Mouse (Mus musculus): ENCODE measurements around the gene Fbxl19. TPM values are rescaled to one million over a fixed set of nuclear protein-coding genes. Genes with fewer than 3 reads are reported as not detected.

The Fbxl19 gene
- 0.28 TPM for polyA plus RNA-seq (2014; fragmentation: Illumina TruSeq; extraction: RNeasy Lipid Tissue Mini Kit (QIAGEN cat#74804); ENCODE audit: low read depth, low replicate concordance)

DNA sequence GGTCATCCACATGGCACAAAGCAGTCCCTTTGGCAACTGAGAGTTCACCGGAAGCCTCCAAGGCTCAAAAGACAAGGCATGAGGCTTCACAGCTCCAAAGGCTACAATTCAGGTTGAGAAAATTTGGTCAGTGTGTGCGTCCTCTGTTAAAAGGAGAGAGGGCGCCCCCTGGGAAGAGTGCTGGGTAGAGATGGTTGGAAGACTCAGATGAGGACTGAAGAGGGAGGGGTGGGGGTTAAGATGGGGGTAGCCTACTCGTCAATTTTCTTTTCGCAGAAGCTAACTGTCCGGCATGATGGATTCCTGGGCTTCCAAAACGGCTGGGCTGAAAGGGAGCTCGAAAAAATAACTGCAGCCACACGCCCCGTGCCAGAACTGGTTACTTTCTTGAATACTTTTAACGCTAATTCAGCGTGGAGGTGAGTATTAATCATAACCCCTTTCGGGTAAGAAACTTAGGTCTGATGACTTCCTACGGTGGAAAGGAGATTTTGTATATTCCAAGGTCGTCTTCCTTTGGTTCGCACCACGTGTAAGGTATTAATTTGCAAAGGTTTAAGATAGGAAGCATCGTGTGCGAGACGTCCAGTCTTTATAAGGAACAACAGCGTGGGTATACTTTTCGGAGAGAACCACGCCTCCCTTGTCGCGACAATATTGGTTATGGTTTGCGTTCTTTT is at the start of gene Fbxl19:
Gene Fbxl19 (plus strand): TSS at position 178 of the 680 bp plus-strand sequence.

DNA sequence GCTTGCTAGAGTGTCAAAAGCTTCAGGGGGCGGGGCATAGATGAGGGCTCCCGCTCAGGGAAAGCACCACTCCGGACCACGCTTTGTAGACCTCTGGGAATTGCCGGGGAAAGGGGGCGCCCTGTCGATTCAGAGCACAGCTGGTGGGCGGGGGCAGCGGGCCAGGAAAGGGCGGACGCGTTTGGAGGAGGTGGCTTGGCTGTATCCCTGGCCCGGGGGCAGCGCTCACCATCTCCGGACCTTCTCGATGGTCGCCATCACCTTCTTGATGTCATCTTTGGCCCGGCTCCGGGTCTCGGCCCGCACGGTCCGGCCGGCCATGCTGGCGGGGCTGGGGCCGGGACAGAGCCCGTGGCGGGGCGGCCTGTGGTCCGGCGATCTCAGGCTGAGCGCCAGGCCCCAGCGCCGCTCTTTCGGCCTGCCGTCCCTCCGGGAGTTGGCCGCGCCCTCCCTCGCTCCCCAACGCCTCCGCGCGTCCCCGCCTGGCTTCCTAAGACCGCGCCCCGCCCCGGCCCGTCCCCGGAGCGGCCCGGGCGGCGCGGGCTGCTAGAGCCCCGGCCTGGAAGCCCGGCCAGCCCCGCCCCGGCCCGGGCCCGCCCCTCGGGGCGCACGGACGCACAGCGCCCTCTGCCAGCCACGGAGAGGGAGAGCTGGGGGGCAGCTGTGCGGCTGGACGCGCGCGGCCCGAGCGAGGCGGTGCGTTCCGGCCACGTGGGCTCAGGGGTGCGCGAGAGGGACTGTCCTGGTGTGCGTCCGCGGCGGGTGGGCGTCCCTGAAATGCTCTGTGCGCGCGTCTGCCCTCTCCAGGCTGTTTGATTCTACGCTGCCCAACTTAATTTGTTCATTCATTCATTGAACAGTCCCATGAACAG is 35.9 kb upstream of the Fbxl19 start, which contains the start of gene Bcl7c:
Gene Bcl7c (minus strand): TSS at position 727 of the 872 bp plus-strand sequence.

DNA sequence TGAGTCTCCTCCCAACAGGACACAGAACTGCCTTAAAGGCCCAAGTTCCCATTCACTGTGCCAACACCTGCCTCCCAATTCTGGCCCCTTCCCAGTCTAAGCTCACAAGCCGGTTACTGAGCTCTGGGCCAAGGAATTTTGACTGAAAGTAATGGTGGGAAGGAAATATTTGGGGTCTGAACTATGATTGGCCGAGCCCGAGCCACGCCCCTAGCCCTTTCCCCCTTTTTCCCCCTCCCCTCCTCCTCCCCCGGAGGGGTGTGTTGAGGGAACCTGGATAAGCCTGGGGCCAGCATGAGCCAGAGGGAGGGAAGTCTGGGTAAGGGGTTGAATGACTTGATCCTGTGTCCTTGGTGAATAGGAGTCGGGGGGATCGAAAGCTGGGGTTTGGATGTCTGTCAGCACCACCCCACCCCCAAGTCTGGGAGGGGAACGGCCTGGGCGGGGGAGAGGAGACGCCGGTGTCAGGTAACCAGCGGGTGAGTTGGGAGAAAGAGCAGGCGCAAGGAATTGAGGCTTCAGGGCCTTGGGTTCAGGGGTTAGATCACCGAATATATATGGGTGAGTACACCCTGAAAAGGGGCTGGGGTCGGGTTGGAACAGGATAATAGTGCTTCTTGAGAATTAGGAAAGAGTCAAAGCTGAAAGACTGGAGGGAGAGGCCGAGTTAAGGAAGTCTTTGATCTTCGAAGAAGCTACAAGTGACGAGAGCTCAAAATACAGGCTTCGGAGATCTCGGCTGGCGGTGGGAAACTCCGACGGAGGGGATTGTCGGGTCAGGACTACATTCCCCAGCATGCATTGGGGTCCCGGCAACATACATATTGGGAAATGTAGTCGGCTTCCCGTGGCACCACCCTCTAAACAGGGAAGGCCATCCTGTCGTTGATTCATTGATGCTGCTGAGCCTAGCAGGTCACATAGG is 31.6 kb upstream of the Fbxl19 start, which contains the start of gene Ctf1:
Gene Ctf1 (plus strand): TSS at position 276 of the 925 bp plus-strand sequence.

DNA sequence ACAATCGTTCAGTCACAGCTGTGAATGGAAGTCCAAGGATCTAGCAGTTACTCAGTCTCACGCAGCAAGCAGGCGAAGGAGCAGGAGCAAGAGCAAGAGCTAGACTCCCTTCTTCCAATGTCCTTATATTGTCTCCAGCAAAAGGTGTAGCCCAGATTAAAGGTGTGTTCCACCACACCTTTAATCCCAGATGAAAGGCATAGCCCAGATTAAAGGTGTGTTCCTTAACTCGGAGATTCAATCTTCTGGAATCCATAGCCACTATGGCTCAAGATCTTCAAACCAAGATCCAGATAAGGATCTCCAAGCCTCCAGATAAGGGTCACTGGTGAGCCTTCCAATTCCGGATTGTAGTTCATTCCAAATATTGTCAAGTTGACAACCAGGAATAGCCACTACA is 12.3 kb upstream of the Fbxl19 start, which contains the start of gene Ctf2:
Gene Ctf2 (minus strand): TSS at position 101 of the 400 bp plus-strand sequence.

DNA sequence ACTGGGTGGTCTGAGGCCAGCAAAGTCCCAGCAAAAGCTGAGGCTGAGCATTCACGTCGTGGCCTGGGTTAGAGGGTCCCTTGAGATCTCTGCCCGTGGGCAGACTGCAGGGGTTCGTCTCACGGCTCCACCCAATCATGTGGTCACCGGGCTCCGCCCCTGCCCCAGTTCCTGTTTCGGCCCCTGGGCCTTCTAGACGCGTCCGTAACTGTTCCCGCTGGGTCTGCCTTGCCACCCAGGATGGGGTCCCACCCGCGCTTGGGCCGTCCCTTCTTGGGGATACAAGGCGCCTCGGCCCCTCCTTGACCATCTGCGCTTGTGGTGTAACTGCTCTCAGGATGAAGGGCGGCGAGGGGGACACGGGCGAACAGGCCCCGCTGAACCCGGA is 25.3 kb downstream of the Fbxl19 start, which contains the start of gene Orai3:
Gene Orai3 (plus strand): TSS at position 165 of the 388 bp plus-strand sequence.

DNA sequence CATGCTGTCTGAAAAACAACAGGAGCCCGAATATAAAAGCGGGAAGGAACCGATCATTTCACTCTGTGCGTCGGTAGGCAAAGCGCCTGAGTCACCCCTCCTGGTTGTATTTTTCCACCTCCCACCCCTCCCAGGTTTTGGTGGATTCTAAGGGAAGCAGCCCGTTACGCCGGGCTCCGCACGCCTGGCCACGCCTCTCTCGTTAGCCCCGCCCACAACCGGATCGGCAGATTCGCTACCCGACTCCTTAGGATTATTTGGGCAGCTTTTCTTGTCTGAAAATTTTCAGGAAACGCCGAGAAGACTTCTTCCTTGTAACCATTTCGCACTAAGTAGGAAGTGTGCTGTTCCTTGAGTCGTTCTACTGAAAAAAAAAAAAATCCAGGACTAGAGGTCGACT is 32.1 kb downstream of the Fbxl19 start, which contains the start of gene Setd1a:
Gene Setd1a (plus strand): TSS at position 245 of the 400 bp plus-strand sequence.

DNA sequence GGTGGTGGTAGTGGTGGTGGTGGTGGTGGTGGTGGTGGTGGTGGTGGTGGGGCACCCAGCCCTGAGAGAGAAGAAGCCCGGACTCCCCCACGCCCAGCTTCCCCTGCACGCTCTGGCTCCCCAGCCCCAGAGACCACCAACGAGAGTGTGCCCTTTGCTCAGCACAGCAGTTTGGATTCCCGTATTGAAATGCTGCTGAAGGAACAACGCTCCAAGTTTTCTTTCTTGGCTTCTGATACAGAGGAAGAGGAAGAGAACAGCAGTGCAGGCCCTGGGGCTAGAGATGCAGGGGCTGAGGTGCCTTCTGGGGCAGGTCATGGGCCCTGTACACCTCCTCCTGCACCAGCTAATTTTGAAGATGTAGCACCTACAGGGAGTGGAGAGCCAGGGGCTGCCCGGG is 41.0 kb downstream of the Fbxl19 start, which contains the start of gene Gm49388:
Gene Gm49388 (plus strand): TSS at position 301 of the 400 bp plus-strand sequence.

DNA sequence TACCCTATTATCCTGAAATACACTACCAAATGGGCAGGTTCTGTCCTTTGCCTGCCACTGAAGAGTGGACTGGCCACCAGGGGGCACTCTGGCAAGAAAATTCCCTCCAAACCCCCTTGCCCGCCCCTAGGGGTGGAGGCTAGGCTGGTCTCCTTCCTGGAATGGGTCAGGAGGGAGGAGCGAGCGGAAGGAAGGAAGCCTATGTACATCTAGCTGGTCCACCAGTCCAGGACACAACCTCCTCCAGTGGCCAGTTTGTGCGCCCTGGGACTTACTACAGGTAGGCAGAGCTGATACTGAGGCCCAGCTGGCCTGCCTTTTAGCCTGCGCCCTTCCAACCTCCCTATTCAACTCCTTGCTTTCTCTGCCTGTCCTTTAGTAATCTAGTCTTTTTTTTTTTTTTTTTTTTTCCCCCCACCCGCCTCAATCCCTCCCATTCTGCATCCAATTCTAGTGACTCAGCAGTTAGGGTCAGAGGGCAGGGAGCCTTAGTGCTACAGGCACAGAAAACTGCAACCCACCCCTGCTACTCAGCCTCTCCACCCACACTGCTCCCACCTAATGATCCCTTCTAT is 56.2 kb downstream of the Fbxl19 start, which contains the start of gene Hsd3b7:
Gene Hsd3b7 (plus strand): TSS at position 170 of the 575 bp plus-strand sequence.

Other genes starting within 250 kb of the Fbxl19 start
- gene Srcap, start 232.6 kb upstream of the Fbxl19 start, polyA plus RNA-seq (2014; fragmentation: Illumina TruSeq; extraction: RNeasy Lipid Tissue Mini Kit (QIAGEN cat#74804); ENCODE audit: low read depth, low replicate concordance) = 7.5 TPM
- gene Gm42715, start 225.0 kb upstream of the Fbxl19 start, polyA plus RNA-seq (2014; fragmentation: Illumina TruSeq; extraction: RNeasy Lipid Tissue Mini Kit (QIAGEN cat#74804); ENCODE audit: low read depth, low replicate concordance) = 4.0 TPM
- gene Tmem265, start 183.2 kb upstream of the Fbxl19 start, polyA plus RNA-seq (2014; fragmentation: Illumina TruSeq; extraction: RNeasy Lipid Tissue Mini Kit (QIAGEN cat#74804); ENCODE audit: low read depth, low replicate concordance) = not detected
- gene Phkg2, start 171.2 kb upstream of the Fbxl19 start, polyA plus RNA-seq (2014; fragmentation: Illumina TruSeq; extraction: RNeasy Lipid Tissue Mini Kit (QIAGEN cat#74804); ENCODE audit: low read depth, low replicate concordance) = 15.2 TPM
- 0.73 TPM for gene Ccdc189, start 155.9 kb upstream of the Fbxl19 start, polyA plus RNA-seq (2014; fragmentation: Illumina TruSeq; extraction: RNeasy Lipid Tissue Mini Kit (QIAGEN cat#74804); ENCODE audit: low read depth, low replicate concordance)
- 1.3 TPM for gene Rnf40, start 155.8 kb upstream of the Fbxl19 start, polyA plus RNA-seq (2014; fragmentation: Illumina TruSeq; extraction: RNeasy Lipid Tissue Mini Kit (QIAGEN cat#74804); ENCODE audit: low read depth, low replicate concordance)
- gene Zfp629, start 128.7 kb upstream of the Fbxl19 start, polyA plus RNA-seq (2014; fragmentation: Illumina TruSeq; extraction: RNeasy Lipid Tissue Mini Kit (QIAGEN cat#74804); ENCODE audit: low read depth, low replicate concordance) = 6.6 TPM
- gene Bcl7c, start 35.6 kb upstream of the Fbxl19 start, polyA plus RNA-seq (2014; fragmentation: Illumina TruSeq; extraction: RNeasy Lipid Tissue Mini Kit (QIAGEN cat#74804); ENCODE audit: low read depth, low replicate concordance) = 1.6 TPM
- gene Ctf1, start 31.8 kb upstream of the Fbxl19 start, polyA plus RNA-seq (2014; fragmentation: Illumina TruSeq; extraction: RNeasy Lipid Tissue Mini Kit (QIAGEN cat#74804); ENCODE audit: low read depth, low replicate concordance) = 6.3 TPM
- not detected for gene Ctf2, start 12.4 kb upstream of the Fbxl19 start, polyA plus RNA-seq (2014; fragmentation: Illumina TruSeq; extraction: RNeasy Lipid Tissue Mini Kit (QIAGEN cat#74804); ENCODE audit: low read depth, low replicate concordance)
- 3.0 TPM for gene Orai3, start 25.3 kb downstream of the Fbxl19 start, polyA plus RNA-seq (2014; fragmentation: Illumina TruSeq; extraction: RNeasy Lipid Tissue Mini Kit (QIAGEN cat#74804); ENCODE audit: low read depth, low replicate concordance)
- gene Setd1a, start 32.1 kb downstream of the Fbxl19 start, polyA plus RNA-seq (2014; fragmentation: Illumina TruSeq; extraction: RNeasy Lipid Tissue Mini Kit (QIAGEN cat#74804); ENCODE audit: low read depth, low replicate concordance) = 4.2 TPM
- not detected for gene Gm49388, start 41.1 kb downstream of the Fbxl19 start, polyA plus RNA-seq (2014; fragmentation: Illumina TruSeq; extraction: RNeasy Lipid Tissue Mini Kit (QIAGEN cat#74804); ENCODE audit: low read depth, low replicate concordance)
- gene Hsd3b7, start 56.1 kb downstream of the Fbxl19 start, polyA plus RNA-seq (2014; fragmentation: Illumina TruSeq; extraction: RNeasy Lipid Tissue Mini Kit (QIAGEN cat#74804); ENCODE audit: low read depth, low replicate concordance) = 9.7 TPM
- 8.2 TPM for gene Stx4a, start 79.8 kb downstream of the Fbxl19 start, polyA plus RNA-seq (2014; fragmentation: Illumina TruSeq; extraction: RNeasy Lipid Tissue Mini Kit (QIAGEN cat#74804); ENCODE audit: low read depth, low replicate concordance)
- gene Stx1b, start 80.0 kb downstream of the Fbxl19 start, polyA plus RNA-seq (2014; fragmentation: Illumina TruSeq; extraction: RNeasy Lipid Tissue Mini Kit (QIAGEN cat#74804); ENCODE audit: low read depth, low replicate concordance) = 0.16 TPM
- 4.8 TPM for gene Zfp646, start 131.7 kb downstream of the Fbxl19 start, polyA plus RNA-seq (2014; fragmentation: Illumina TruSeq; extraction: RNeasy Lipid Tissue Mini Kit (QIAGEN cat#74804); ENCODE audit: low read depth, low replicate concordance)
- 0.77 TPM for gene Zfp668, start 132.3 kb downstream of the Fbxl19 start, polyA plus RNA-seq (2014; fragmentation: Illumina TruSeq; extraction: RNeasy Lipid Tissue Mini Kit (QIAGEN cat#74804); ENCODE audit: low read depth, low replicate concordance)
- 0.20 TPM for gene Prss53, start 146.4 kb downstream of the Fbxl19 start, polyA plus RNA-seq (2014; fragmentation: Illumina TruSeq; extraction: RNeasy Lipid Tissue Mini Kit (QIAGEN cat#74804); ENCODE audit: low read depth, low replicate concordance)
- gene Gm21974, start 150.9 kb downstream of the Fbxl19 start, polyA plus RNA-seq (2014; fragmentation: Illumina TruSeq; extraction: RNeasy Lipid Tissue Mini Kit (QIAGEN cat#74804); ENCODE audit: low read depth, low replicate concordance) = not detected
- 72.8 TPM for gene Vkorc1, start 151.1 kb downstream of the Fbxl19 start, polyA plus RNA-seq (2014; fragmentation: Illumina TruSeq; extraction: RNeasy Lipid Tissue Mini Kit (QIAGEN cat#74804); ENCODE audit: low read depth, low replicate concordance)
- gene Bckdk, start 159.5 kb downstream of the Fbxl19 start, polyA plus RNA-seq (2014; fragmentation: Illumina TruSeq; extraction: RNeasy Lipid Tissue Mini Kit (QIAGEN cat#74804); ENCODE audit: low read depth, low replicate concordance) = 4.9 TPM
- gene Kat8, start 168.0 kb downstream of the Fbxl19 start, polyA plus RNA-seq (2014; fragmentation: Illumina TruSeq; extraction: RNeasy Lipid Tissue Mini Kit (QIAGEN cat#74804); ENCODE audit: low read depth, low replicate concordance) = 6.3 TPM
- gene Prss8, start 185.6 kb downstream of the Fbxl19 start, polyA plus RNA-seq (2014; fragmentation: Illumina TruSeq; extraction: RNeasy Lipid Tissue Mini Kit (QIAGEN cat#74804); ENCODE audit: low read depth, low replicate concordance) = 4.9 TPM
- not detected for gene Prss36, start 202.2 kb downstream of the Fbxl19 start, polyA plus RNA-seq (2014; fragmentation: Illumina TruSeq; extraction: RNeasy Lipid Tissue Mini Kit (QIAGEN cat#74804); ENCODE audit: low read depth, low replicate concordance)
- 363 TPM for gene Fus, start 222.9 kb downstream of the Fbxl19 start, polyA plus RNA-seq (2014; fragmentation: Illumina TruSeq; extraction: RNeasy Lipid Tissue Mini Kit (QIAGEN cat#74804); ENCODE audit: low read depth, low replicate concordance)
- gene Pycard, start 249.3 kb downstream of the Fbxl19 start, polyA plus RNA-seq (2014; fragmentation: Illumina TruSeq; extraction: RNeasy Lipid Tissue Mini Kit (QIAGEN cat#74804); ENCODE audit: low read depth, low replicate concordance) = 6.6 TPM